Mouse (Mus musculus) hindbrain, postnatal 0 days (tissue): ENCODE results near the gene Fam50b. TPM values are rescaled to one million over a fixed set of nuclear protein-coding genes. Genes with fewer than 3 reads are reported as not detected.

Source experiments
- ATAC-seq: fragments of 200-750 bp; cut with Nextera tagmentation; 2 replicates; pipeline ENCODE4 v1.8.0; 2017; ENCODE audit warnings: mild to moderate bottlenecking, moderate TSS enrichment, moderate library complexity
- DNase-seq: peaks from one replicate; pipeline ENCODE4 v3.0.0-alpha.2; 2015; ENCODE audit warnings: low spot score
- H3K27ac ChIP-seq: fragments of 300-500 bp; sonication (generic); 2 replicates; pipeline ENCODE4 v1.5.1; 2014; ENCODE audit warnings: mild to moderate bottlenecking
- H3K27me3 ChIP-seq: fragments of 300-500 bp; sonication (generic); 2 replicates; pipeline ENCODE4 v1.6.1; 2014; ENCODE audit warnings: low read length, mixed read lengths; ENCODE audit not compliant: insufficient read depth
- H3K36me3 ChIP-seq: fragments of 300-500 bp; sonication (generic); 2 replicates; pipeline ENCODE4 v1.6.1; 2014; ENCODE audit warnings: low read length, mixed read lengths; ENCODE audit not compliant: insufficient read depth
- H3K4me1 ChIP-seq: fragments of 300-500 bp; sonication (generic); 2 replicates; pipeline ENCODE4 v1.6.1; 2014; ENCODE audit warnings: antibody characterized with exemption, low read length, mixed read lengths; ENCODE audit not compliant: insufficient read depth
- H3K4me2 ChIP-seq: fragments of 300-500 bp; sonication (generic); 2 replicates; pipeline ENCODE4 v1.6.1; 2014; ENCODE audit warnings: low read depth, mild to moderate bottlenecking, low read length, moderate library complexity, mixed read lengths
- H3K4me3 ChIP-seq: fragments of 300-500 bp; sonication (generic); 2 replicates; pipeline ENCODE4 v1.5.1; 2014; ENCODE audit warnings: low read length
- H3K9ac ChIP-seq: fragments of 300-500 bp; sonication (generic); replicated peaks from 2 replicates; pipeline ENCODE4 v1.6.1; 2014; ENCODE audit warnings: mild to moderate bottlenecking, low read length, moderate library complexity, mixed read lengths
- H3K9me3 ChIP-seq: fragments of 300-500 bp; sonication (generic); 2 replicates; pipeline ENCODE4 v1.6.1; 2016; ENCODE audit warnings: low read length, mixed read lengths
- CTCF ChIP-seq: IDR thresholded peaks from 2 replicates; pipeline ENCODE4 v1.5.1; 2016; ENCODE audit warnings: antibody characterized with exemption, control low read depth, low read depth
- WGBS: fragments of 180-500 bp; shearing (Covaris S2); extraction: QIAGEN DNeasy Blood & Tissue Kit; methylation state at CpG from one replicate; pipeline ENCODE4 v1.1.7; 2014; 5-methylcytosine and 5-hydroxymethylcytosine counted together
- polyA plus RNA-seq: library from polyadenylated mRNA; unstranded; fragments of >200 nt; fragmentation: Nextera tagmentation; extraction: Ambion mirVana; gene quantifications from 2 replicates; pipeline ENCODE4 v1.2.1, GENCODE M21; 2015
- total RNA-seq: library from RNA; depleted of rRNA; stranded (reverse); fragments of >200 nt; gene quantifications from 2 replicates; pipeline ENCODE4 v1.2.3, GENCODE M21; 2014; rRNA removed

Fam50b gene
- not detected in 2 replicates for total RNA-seq
- polyA plus RNA-seq, result 0.19 TPM in 1 of 2 replicates, not detected in the other

- H3K9ac ChIP-seq, result no peak within 1 kb of the TSS
- no peak for TF ChIP-seq CTCF
- no peaks in the 10 kb centered on the region; the same call in 1 of the 2 replicates for H3K4me1 ChIP-seq
- no peak within 1 kb of the TSS for H3K27ac ChIP-seq
- DNase-seq (peak; percentile 23), ATAC-seq (0 out of 2 replicates have a peak, but pooled peaks have one; percentile 21)
- no peak within 1 kb of the TSS for H3K4me2 ChIP-seq
- WGBS, result 18% methylated on average over 5 of the region's 5 CpGs
- no peaks in the 10 kb centered on the region for H3K9me3 ChIP-seq
- H3K27me3 ChIP-seq, result no peaks in the 10 kb centered on the region
- H3K36me3 ChIP-seq, result no peaks in the 10 kb centered on the region
- no peak within 1 kb of the TSS for H3K4me3 ChIP-seq
Observed at GRCm38 (mm10) chr13:34734686-34735085, at the start of gene Fam50b. TSS of gene Fam50b (plus strand) at chr13:34734850.

DNA sequence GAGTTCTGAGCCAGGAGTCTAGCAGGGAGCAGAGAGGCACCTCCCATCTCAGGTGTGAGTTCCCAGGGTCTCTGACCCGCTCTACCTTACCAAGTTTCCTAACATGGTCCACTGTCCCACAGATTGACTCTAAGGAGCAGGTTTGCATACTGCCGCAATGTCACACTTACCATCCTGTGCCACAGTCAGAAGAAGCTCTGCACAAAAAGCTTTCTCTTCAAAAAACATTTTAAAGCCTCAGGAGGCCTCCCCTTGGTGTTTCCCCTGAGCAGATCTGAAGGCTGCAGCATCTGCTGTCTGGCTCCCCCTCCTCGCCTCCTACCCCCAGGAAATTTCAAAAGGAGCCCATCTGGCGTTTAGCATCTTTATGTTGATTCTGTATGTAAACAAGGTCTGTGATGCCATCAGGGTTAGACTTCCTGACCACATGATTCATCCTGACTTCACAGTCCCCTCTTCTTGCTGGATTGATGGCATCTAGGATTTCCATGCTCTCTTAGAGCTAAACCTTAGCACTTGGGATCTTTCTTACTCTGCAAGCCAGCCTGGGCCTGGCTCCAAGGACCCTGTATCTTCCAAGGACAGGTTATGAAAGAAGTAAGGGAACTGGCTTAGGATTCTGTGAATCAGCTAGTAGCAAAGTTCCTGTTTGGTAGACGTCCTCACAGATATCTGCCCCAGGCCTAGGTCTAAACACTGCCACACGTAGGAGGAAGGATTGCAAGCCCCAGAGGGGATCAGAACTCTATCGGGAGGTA is 49.5 kb upstream of the Fam50b start:
- DNase-seq (no peak), ATAC-seq (no peak)
- no peak for TF ChIP-seq CTCF
- no peak overlapping the region for H3K4me3 ChIP-seq
- no peak overlapping the region for H3K4me2 ChIP-seq
- H3K9me3 ChIP-seq, result no peaks in the 10 kb centered on the region
- H3K36me3 ChIP-seq, result no peaks in the 10 kb centered on the region
- no peak overlapping the region for H3K9ac ChIP-seq
- H3K4me1 ChIP-seq, result no peaks in the 10 kb centered on the region
- H3K27me3 ChIP-seq, result no peaks in the 10 kb centered on the region
- WGBS, result 72% methylated on average over 7 of the region's 7 CpGs
- H3K27ac ChIP-seq, result no peak overlapping the region

DNA sequence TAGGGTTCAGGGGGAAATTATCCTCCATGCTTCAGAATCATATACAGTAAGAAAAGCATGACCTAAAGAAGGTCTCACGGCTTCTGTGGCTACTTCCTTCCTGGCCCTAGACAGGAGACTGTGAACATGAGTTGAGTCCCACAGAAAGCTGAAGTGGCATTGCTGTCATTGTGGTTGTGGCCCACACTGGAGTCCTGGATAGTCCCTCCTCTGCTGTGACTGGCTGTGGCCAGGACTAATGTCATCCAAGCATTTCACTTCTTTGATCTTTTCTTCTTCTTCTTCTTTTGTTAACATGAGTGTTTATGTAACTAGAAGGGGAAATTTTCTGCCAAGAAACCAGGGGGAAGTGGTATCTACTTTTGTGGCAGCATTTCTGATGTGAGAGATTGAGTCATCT is 43.6 kb upstream of the Fam50b start:
- H3K4me3 ChIP-seq, result no peak overlapping the region
- no peak overlapping the region for H3K4me2 ChIP-seq
- H3K4me1 ChIP-seq, result no peaks in the 10 kb centered on the region
- no peak overlapping the region for H3K27ac ChIP-seq
- WGBS, result 83% methylated on average over 1 of the region's 1 CpGs
- no peaks in the 10 kb centered on the region for H3K36me3 ChIP-seq
- no peaks in the 10 kb centered on the region for H3K9me3 ChIP-seq
- ATAC-seq, result no peak
- no peak for TF ChIP-seq CTCF
- H3K27me3 ChIP-seq, result no peaks in the 10 kb centered on the region
- H3K9ac ChIP-seq, result no peak overlapping the region
- DNase-seq, result no peak

DNA sequence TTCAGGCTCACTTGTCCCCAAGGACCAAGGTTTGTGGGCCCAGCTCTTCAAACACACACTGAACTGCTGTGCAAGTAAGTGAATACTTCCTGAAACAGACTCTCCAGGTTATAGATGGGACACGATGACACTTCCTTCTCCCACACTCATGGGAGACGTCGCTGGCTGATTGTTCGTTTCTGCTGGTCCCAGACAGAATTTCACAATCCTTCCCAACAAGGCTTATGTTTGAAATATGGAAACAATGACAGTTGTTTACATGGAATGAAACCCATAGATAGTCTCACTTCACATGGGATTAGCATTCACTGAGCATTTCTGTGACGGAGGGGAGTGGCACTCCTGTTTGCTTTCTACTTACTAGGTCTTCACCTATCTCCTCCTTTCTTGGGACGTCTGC is 41.5 kb upstream of the Fam50b start:
- no peak for DNase-seq
- no peak for ATAC-seq
- Histone ChIP-seq H3K4me1 (no peaks in the 10 kb centered on the region), H3K9ac (no peak overlapping the region), H3K4me3 (no peak overlapping the region), H3K36me3 (no peaks in the 10 kb centered on the region), H3K4me2 (no peak overlapping the region), H3K27me3 (no peaks in the 10 kb centered on the region), H3K27ac (no peak overlapping the region), H3K9me3 (no peaks in the 10 kb centered on the region)
- 86% methylated on average over 6 of the region's 6 CpGs for WGBS
- no peak for TF ChIP-seq CTCF

- no peaks in the 10 kb centered on the region for H3K4me1 ChIP-seq
- H3K4me2 ChIP-seq, result no peak overlapping the region
- TF ChIP-seq CTCF, result no peak
- no peak overlapping the region for H3K9ac ChIP-seq
- DNase-seq, result no peak
- ATAC-seq, result no peak
- no peaks in the 10 kb centered on the region for H3K36me3 ChIP-seq
- H3K4me3 ChIP-seq, result no peak overlapping the region
- no peaks in the 10 kb centered on the region for H3K27me3 ChIP-seq
- 81% methylated on average over 7 of the region's 7 CpGs for WGBS
- no peaks in the 10 kb centered on the region for H3K9me3 ChIP-seq
- no peak overlapping the region for H3K27ac ChIP-seq
Observed at GRCm38 (mm10) chr13:34696734-34697332, 37.8 kb upstream of the Fam50b start.

DNA sequence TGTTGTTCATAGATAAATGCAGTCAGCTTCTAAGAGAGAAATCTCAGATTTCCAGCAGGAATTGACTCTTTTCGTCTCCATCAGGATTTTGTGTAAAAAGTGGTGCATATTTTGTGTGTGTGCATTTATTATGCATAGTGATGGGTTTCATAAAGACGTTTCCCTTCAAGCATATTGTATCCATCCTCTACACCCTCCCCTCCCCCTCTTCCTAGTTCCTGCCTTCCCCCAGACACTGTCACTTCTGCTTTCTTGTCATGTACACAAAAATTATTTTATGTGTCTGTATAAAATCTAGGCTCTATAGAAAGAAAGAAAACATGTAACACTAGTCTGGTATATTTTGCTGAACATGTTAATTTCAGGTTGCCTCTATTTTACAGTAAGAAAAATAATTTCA is 34.6 kb upstream of the Fam50b start:
- Histone ChIP-seq H3K36me3 (no peaks in the 10 kb centered on the region), H3K27ac (no peak overlapping the region), H3K4me2 (no peak overlapping the region), H3K4me1 (no peaks in the 10 kb centered on the region), H3K9me3 (no peaks in the 10 kb centered on the region), H3K27me3 (no peaks in the 10 kb centered on the region), H3K4me3 (no peak overlapping the region), H3K9ac (no peak overlapping the region)
- ATAC-seq (no peak), DNase-seq (no peak)
- TF ChIP-seq CTCF, result no peak
- 62% methylated on average over 2 of the region's 2 CpGs for WGBS

GRCm38 (mm10) chr13:34700630-34701029 is 34.0 kb upstream of the Fam50b start:
- WGBS, result 93% methylated on average over 1 of the region's 1 CpGs
- Histone ChIP-seq H3K4me2 (no peak overlapping the region), H3K9ac (no peak overlapping the region), H3K4me3 (no peak overlapping the region), H3K36me3 (no peaks in the 10 kb centered on the region), H3K4me1 (no peaks in the 10 kb centered on the region), H3K27ac (no peak overlapping the region), H3K27me3 (no peaks in the 10 kb centered on the region), H3K9me3 (no peaks in the 10 kb centered on the region)
- no peak for DNase-seq
- TF ChIP-seq CTCF, result no peak
- no peak for ATAC-seq
